Mouse (Mus musculus): ENCODE measurements around the gene Emc10. TPM values are rescaled to one million over a fixed set of nuclear protein-coding genes. Genes with fewer than 3 reads are reported as not detected.

Emc10 gene
- 160 TPM for polyA plus RNA-seq (2017; shearing (Covaris generic))

GRCm38 (mm10) chr7:44495992-44496770, at the start of gene Emc10, which contains the start of gene Fam71e1:
Gene Emc10, minus strand, starts transcription at chr7:44496529.
Gene Fam71e1, plus strand, starts transcription at chr7:44496581.

GRCm38 (mm10) chr7:44531946-44532732, 35.8 kb upstream of the Emc10 start, which contains the start of gene Spib:
Gene Spib, minus strand, starts transcription at chr7:44532071.

DNA sequence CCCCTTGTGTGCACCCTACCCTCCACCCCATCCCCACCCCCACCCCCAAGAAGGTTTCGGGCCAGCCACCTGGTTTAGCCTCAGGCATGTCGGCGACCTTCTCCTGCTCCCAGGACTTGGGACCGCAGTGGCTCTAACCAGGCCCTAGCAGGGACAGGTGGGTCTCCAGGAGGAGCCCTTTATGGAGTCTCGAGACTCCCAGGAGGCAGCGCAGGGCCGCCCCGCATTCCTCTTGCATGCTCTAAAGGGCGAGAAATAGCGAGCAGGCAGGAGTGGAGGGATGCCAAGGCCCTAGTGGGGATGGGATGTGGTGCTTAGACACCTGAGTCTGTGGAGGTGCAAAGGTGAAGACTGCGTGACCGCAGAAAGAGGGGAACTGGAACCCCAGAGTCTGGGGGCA, 28.2 kb upstream of the Emc10 start, which contains the start of gene Mybpc2:
Gene Mybpc2, minus strand, starts transcription at position 155 of the 400 bp plus-strand sequence.

GRCm38 (mm10) chr7:44467811-44468411, 28.4 kb downstream of the Emc10 start, which contains the start of gene Josd2:
Gene Josd2, plus strand, starts transcription at chr7:44467980.

DNA sequence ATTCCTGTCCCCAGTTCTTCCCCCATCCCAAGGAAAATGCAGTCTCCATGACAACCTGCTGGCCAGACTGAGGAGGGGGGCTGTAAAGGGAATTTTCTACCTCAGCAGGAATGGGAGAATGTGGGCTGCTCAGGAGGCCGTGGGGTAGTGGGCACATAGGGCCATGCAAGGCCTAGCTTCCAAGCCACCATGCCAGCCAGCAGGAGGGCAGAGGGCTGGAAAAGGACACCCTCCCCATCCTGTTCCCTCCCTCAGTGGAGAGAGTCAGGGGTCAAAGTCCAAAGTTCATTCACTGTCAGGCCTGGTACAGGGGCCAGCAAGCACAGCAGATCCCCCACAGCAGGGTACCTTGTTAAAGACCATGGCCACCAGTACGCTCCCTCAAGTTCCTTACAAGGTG, 31.2 kb downstream of the Emc10 start, which contains the start of gene Aspdh:
Gene Aspdh, plus strand, starts transcription at position 281 of the 400 bp plus-strand sequence.

Other genes starting within 250 kb of the Emc10 start
- gene 1700028J19Rik, start 249.8 kb downstream of the Emc10 start, polyA plus RNA-seq (2017; shearing (Covaris generic)) = 2.1 TPM
- gene 2410002F23Rik, start 249.8 kb downstream of the Emc10 start, polyA plus RNA-seq (2017; shearing (Covaris generic)) = 149 TPM
- not detected for gene Acp4, start 239.2 kb downstream of the Emc10 start, polyA plus RNA-seq (2017; shearing (Covaris generic))
- not detected for gene Gm15517, start 235.1 kb downstream of the Emc10 start, polyA plus RNA-seq (2017; shearing (Covaris generic))
- gene Clec11a, start 189.6 kb downstream of the Emc10 start, polyA plus RNA-seq (2017; shearing (Covaris generic)) = 0.43 TPM
- gene Shank1, start 186.3 kb downstream of the Emc10 start, polyA plus RNA-seq (2017; shearing (Covaris generic)) = 0.15 TPM
- 0.22 TPM for gene Syt3, start 112.4 kb downstream of the Emc10 start, polyA plus RNA-seq (2017; shearing (Covaris generic))
- not detected for gene 1700008O03Rik, start 110.7 kb downstream of the Emc10 start, polyA plus RNA-seq (2017; shearing (Covaris generic))
- gene Lrrc4b, start 67.5 kb downstream of the Emc10 start, polyA plus RNA-seq (2017; shearing (Covaris generic)) = not detected
- not detected for gene Aspdh, start 31.1 kb downstream of the Emc10 start, polyA plus RNA-seq (2017; shearing (Covaris generic))
- 128 TPM for gene Josd2, start 28.5 kb downstream of the Emc10 start, polyA plus RNA-seq (2017; shearing (Covaris generic))
- 2.6 TPM for gene Fam71e1, start 52 bp upstream of the Emc10 start, polyA plus RNA-seq (2017; shearing (Covaris generic))
- gene Mybpc2, start 28.1 kb upstream of the Emc10 start, polyA plus RNA-seq (2017; shearing (Covaris generic)) = not detected
- 1.8 TPM for gene Spib, start 35.5 kb upstream of the Emc10 start, polyA plus RNA-seq (2017; shearing (Covaris generic))
- gene Pold1, start 52.3 kb upstream of the Emc10 start, polyA plus RNA-seq (2017; shearing (Covaris generic)) = 58.3 TPM
- gene Nr1h2, start 57.4 kb upstream of the Emc10 start, polyA plus RNA-seq (2017; shearing (Covaris generic)) = 143 TPM
- 2.2 TPM for gene Napsa, start 75.9 kb upstream of the Emc10 start, polyA plus RNA-seq (2017; shearing (Covaris generic))
- not detected for gene Kcnc3, start 94.1 kb upstream of the Emc10 start, polyA plus RNA-seq (2017; shearing (Covaris generic))
- gene Myh14, start 174.3 kb upstream of the Emc10 start, polyA plus RNA-seq (2017; shearing (Covaris generic)) = not detected
- gene Izumo2, start 212.2 kb upstream of the Emc10 start, polyA plus RNA-seq (2017; shearing (Covaris generic)) = not detected